Mouse (Mus musculus) heart, adult 11 months (tissue): ENCODE data around the gene Jazf1.
A peak's percentile ranks its signal among the peaks of the same experiment; 100 is the strongest.

Experiments
- DNase-seq: peaks from one replicate; pipeline ENCODE4 v3.0.0; 2022

Gene Jazf1

DNA sequence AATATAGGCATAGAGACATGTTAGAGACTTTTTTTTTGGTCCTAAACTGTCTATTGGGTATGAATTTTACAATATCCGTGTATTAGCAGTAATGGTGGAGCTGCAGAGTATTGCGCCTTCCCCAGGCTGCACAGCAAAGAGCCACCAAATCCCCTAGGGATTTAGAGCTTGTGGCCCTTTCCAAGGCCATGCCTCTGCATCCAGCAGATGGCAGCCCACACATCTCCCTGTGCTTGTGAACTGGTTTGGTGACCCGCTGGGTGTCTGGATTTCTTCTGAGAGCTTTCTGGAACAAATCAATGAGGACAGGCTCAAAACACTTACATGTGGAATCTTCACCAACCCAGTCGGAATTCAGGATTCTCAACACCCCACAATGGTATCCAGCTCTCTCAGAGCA is 225.4 kb downstream of the Jazf1 start:
- no peak for DNase-seq

DNA sequence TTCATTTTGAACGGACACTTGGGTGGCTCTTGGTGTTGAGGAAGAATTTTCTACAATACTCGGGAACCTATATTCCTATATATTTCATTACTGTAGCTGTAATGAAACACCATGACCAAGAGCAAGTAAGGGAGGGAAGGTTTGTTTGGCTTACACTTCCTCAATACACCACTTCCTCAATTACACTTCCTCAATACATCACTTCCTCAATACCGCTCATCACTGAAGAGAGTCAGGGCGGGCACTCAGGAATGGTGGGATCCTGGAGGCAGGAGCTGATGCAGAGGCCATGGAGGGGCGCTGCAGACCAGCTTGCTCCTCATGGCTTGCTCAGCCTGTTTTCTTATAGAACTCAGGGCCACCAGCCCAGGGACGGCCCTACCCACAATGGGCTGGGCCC is 225.8 kb downstream of the Jazf1 start:
- no peak for DNase-seq

DNA sequence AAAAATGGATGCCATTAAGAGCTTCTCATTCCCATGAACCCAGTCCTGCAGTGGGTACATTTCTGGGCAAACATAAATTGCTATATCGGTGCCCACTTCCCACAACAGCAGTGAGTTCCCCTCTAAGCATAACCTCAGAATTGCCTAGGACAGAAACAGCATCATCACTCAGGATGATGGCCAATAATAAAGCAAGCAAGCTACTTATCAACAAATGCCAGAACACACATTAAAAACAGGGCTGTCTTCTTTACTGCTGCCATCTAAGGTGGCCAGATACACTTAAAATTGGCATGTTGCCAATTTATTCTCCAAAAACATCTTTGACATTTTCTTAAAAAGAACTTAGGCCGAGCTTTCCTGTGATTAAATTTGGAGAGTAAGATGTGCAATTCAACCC is 226.8 kb downstream of the Jazf1 start:
- no peak for DNase-seq

DNA sequence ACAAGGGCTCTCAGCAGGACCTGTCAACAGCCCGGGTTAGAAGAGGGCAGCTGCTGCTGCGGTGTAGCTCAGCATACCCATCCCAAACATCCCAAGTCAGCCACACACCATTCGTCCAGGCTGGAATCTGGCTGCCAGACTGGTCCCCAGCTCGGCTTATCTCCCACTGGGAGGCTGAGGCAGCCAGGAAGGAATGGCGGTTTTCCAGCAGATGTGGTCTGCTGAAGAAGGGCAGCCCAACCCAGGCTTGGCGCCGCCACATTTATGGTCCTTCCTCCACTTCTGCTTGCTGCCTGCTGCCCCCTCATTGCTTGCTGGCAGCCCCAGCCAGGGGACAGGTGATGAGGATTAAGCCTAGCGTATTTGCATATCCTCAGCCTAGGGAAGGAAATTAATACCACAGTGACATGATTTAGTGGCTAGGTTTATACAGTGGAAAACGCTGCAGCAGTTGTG is 227.8 kb downstream of the Jazf1 start:
- DNase-seq = peak; percentile 93

DNA sequence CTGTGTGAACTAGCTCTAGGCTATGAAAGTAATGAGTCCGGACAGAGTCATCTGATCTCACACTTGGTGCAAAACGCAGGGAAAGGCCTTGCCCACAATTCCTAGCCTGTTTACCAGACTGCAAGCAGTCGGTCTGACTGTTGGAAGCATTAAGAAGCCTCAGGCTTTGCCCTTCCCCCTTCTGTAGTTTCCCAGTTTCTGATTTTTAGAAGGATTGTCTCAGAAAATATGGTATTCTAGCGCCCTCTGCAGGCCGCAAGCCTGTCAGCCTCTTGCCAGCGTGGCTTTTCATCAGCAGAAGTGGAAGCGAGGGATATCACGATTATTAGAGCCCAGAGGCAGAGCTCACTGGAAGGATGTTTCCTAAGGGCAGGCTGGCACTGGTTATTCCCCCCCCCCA is 229.7 kb downstream of the Jazf1 start:
- DNase-seq = peak; percentile 96

DNA sequence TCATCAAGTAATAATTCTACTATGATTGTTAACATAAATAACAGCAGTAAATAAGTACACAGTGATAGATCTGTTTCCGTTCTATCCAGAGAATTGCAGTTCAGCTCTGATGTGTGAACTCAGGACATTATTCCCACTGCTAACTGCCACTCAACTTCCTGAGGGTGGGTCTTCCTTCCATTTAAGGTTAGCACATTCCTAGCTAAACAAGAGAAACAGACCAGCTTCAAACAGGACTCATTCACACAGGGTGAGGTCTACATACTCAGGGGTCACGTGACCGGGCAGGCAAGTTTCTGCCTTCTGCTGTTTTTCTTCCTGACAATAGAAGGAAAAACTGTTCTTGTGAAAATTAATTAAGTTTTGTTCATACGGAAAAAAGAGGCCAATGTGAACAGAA is 230.6 kb downstream of the Jazf1 start:
- no peak for DNase-seq

DNA sequence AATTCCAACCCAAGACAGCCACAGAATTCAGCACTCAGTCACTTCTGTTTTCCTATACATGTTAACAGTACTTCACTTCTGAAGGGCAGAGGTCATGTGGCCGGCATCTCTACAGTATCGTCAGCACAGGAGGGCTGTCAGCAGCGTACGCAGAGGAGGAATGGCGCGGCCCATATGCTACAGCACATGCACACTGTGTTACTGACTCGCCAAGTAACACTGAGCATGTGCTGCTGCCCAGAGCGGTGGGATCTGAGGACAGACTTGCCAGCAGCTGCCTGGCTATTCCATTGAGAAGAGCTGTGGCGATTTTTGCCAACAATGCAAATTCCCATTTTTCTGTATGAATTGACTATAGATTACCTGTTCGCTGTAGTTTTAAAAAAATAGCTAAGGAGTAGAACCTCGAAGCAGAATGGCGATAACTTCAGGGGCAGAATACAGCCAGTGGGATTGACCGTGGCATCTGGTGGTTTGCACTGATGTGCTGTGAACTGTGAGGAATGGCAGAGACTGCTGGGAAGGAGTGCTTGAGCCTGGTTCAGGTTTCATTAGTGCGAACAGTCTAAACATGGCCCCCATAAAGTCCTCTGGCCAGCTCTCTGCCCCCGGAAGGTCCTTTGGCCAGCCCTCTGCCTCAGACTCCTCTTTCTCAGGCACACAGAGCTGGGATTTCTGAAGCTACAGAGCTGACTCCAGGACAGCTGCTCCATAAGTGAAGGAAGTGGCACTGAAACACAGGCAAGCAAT is 232.1 kb downstream of the Jazf1 start:
- DNase-seq = no peak

DNA sequence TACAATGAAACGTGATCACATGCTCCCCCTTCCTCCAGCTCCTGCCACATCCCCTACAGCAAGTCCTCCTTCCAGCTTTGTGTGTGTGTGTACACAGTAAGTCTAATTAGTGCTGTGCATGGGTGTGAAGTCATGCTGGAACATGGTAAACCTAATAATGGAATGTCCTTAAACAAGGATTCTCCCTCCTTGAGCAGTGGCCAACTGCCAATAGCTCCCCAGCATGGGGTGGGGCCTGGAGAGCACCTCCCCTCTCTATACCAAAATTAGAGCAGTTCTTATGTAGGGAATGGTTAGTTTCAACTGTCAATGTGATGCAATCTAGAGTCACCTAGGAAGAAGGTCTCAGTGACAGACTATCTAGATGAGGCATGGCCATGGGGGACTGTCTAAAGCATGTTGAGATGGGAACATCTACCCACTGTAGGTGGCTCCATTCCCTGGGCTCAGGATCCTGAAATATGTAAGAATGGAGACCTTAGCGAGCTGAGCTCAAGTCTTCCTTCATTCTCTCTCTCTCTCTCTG is 240.6 kb downstream of the Jazf1 start:
- peak; percentile 70 for DNase-seq

DNA sequence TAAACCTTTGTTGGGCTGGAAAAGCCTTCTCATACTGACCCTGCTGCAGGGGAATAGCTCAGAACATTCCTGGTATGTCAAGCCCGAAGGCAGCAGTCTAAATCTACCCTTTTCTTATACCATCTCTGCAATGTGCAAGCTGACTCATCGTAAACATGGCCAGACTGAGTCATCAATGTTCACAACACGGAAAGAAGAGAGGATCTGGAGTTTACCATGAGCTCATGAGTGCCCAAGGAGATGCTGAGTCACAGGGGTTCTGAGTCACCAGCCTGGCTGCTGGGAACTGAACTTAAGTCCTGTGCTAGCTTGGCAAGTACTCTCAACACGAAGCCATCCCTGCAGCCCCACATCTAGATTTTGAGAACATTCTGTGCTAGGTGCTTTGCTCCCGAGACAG is 242.9 kb downstream of the Jazf1 start:
- peak; percentile 92 for DNase-seq

DNA sequence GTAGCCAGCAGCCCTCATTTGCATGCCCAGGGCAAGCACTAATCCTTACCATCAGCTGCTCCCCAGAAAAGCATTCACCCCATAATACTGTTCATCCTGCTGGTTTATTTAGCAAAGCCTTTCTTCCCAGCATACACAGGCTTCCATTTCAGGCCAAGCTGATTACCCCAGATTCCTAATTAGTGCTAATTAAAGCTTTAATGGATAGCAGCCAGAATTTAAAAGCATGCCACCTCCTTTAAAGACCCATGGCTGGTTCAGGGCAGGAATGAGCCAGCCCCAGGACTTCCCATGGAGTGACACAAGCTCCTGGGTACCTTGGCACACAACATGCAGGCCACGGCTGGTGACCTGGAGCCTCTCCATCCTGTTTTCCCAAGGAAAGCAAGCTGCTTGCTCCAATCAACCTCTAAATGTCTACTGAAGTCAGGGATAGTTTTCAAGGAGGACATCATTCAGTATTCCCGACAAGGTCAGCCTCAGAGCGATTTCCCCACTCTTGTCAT is 243.4 kb downstream of the Jazf1 start:
- no peak for DNase-seq

DNA sequence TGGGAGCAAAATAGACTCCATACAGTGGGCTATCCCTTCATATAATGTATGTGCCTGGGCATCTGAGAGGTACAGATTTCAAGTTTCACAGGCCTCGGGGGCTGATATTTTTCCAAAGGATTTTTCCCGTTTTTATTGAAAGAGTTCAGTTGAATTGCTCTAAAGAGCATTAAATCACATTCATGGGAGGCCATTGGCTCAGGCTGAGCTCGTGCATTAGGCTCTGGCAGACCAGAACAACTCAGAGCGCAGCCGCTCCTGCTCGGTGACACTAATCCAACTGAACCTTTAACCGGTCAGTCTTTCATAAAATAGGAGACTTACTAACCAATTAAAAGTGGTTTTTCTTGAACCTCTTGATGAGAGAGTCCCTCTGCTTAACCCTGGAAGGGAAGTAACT is 245.4 kb downstream of the Jazf1 start:
- DNase-seq = no peak

DNA sequence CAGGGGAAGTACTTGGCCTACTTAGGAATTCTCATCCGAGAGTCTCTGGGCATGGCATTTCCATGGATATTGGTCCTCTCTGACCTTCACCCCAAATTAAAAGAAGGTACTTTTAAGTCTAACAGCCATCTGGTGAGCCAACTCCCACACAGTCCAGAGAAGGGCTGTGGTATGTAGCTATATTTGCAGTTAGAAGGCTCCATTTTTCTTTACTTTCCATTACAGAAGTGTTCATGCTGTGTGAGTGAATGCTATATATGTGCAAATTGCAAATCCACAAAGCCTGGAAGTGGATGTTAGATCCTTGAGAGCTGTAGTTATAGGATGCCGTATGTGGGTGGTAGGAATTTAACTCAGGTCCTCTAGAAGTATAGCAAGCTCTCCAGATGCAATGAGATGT is 245.8 kb downstream of the Jazf1 start:
- DNase-seq = no peak

DNA sequence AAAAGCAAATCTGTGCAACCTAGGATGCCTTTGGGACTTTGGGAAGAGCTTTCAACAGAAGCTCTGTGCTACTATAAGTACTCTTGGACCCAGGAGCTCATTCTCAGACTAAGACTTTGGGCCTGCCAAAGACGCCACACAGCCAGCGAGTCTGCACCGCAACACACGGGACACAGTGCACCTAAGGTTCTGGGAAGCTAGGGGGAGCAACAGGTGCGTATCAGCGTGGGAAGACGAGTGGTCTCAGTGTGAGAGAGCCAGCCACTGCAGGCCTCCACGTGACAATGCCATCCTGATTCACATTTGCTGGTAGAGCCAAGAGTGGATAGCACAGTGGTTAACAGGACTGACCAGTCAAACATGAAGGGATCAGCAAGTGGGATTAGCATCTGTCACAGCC is 249.1 kb downstream of the Jazf1 start:
- DNase-seq = peak; percentile 66

DNA sequence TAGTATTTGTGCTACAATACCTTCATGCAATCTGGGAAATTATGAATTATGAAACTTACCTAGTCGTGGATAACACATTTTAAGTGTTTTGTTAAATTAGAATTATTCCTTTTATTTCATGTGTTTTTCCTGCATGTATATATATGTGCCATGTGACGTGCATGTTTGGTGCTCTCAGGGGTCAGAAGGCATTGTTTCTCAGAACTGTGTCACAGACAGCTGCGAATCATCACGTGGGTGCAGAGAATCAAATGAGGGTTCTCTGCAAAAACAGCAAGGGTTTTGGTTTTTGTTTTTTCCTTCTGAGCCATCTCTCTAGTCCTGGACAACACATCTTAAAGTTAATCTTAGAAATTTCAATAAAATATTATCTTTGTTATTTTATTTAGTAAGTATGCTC is 250.4 kb downstream of the Jazf1 start:
- no peak for DNase-seq

DNA sequence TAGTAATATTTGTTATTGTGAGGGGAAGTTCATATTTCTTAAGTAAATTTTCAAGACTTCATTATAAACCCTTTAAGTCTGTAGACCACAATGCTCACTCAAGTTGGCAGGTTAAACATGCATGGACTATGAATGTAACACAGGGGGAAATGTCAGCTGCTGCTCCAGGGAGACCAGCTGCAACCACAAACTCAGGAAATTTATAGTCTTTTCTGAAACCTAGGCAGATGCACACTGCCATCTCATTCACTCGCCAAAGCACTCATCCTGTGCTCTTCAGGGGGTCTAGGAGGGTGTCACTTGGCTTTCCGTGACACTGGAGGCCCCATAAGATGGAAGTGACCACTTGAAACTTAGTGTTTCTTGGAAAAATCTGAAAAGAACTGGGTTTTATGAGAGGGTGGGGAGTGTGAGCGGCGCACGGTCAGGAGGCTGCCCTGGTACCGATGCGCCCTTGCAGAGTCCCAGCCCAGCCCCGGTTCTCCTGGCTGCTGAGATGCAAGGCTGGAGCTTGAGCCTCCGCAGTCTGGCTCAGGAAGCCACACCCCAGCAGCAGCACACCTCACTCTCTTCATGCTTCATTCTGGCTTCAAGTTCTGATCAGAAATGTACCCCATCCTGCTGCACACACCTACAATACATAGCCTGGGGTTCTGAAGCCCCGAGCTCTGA is 251.1 kb downstream of the Jazf1 start:
- peak; percentile 87 for DNase-seq

DNA sequence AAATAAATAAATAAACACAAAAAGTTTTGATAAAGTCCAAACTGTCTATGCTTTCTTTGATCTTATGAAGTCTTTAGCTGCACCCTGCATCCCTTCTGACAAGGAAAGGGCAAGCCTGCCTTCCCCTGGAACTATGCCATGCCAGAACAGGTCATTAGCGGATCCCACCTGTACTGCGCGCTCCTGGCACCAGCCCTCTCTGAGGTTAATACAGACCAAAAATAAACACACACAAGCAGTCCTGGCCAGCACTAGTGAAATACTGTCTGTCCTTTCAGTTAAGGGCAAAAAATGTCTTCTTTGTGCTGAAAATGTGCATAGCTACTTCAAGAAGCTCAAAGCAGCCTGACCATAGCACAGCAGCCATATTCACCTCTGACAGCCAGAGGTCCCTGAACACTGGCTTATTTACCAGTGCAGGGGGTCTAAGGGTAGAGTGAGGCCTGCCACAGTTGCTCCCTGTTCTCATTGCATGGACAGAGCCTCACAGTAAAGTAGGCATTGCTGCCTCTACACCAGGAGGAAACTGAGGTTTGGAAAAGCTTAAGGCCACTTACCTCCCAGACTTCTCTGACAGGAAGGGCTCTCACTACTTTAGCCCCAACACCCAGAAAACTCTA is 263.1 kb downstream of the Jazf1 start:
- no peak for DNase-seq

DNA sequence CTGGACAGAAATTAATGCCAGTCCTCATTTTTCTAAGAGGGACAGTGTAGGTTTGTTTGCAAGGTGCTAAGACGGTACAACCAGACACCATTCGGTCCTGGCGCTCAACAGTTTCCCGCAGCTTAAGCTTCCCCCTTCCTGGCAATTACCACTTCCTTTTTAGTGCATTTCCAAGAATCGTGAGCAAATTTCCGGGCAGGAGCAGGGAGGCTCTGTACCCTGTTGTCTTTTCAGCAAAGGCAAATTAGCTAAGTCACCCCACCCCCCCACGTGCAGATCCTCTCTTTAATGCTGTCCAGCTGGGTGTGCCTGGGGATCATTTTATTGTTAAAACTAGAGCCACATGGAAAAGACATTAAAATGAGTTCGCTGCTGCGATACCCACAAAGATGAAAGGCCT is 266.2 kb downstream of the Jazf1 start:
- DNase-seq = peak; percentile 98

DNA sequence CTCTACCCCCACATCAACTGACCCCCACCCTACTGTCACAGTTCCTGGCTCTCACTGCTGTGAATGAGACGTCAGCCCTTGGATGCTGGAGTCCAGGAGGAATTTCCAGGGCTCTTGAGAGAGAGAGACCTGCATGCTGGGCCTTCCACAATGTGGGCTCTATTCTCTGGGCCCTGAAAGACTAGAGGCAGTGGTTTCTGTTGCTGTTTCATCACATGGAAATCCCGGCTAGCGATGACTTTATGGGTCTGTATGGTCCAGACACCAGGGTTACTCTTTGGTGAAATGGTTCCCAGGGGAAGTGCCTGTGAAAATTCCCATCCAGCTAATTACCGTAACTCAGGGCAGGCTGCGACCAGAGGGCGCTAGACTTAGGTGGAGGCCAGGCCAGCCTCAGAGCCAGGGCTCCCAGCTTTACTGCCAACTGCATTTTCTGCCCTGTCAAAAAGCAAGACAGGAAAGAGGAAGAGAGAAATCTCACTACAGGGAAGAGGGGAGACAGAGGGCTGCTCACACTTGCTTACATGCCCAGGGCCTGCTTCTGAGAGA is 271.1 kb downstream of the Jazf1 start:
- no peak for DNase-seq

DNA sequence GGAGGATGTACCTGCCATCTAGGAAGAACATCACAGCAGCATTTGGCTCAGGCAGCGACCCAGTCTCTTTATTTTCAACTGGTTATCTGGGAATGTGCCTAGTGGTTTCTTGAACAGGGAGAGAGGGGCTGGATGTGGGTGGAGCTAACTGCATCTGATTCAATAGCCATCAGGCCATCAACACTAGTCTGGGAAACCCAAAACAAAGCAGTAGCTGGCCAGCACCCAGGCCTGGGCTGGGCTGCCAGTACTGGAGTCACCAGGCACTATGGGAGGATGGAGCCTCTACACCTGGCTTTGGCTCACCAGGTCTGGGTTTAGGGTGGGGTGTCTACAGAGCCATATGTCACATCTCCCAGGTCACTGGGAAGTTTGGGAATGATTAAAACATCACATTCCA is 271.7 kb downstream of the Jazf1 start:
- peak; percentile 96 for DNase-seq

DNA sequence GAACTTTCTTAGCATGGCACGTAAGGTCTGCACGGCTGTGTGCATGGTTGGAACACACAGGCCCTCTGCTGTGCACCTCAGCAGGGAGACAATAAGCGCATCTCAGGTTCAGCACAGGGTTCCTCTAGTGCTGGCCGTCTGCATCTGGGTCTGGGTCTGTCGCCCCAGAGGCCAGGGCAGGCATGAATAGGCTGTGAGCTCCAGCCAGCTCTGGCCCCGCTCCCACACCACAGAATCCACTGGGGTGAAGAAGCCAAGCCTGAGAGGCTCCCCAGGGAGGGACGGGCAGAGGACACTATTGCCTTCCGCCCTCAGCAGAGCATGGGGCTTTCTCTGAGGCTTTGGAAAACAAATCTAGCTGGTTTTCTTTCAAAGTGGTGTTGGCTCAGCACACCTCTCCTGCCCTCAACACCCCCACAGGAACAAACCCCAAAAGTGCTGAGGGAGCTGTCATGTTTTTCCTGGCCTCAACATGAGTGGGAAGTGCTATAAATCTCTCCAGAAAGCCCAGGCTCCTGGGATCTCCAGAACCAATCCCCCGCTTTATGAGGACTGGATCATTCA is 272.3 kb downstream of the Jazf1 start:
- DNase-seq = peak; percentile 94

DNA sequence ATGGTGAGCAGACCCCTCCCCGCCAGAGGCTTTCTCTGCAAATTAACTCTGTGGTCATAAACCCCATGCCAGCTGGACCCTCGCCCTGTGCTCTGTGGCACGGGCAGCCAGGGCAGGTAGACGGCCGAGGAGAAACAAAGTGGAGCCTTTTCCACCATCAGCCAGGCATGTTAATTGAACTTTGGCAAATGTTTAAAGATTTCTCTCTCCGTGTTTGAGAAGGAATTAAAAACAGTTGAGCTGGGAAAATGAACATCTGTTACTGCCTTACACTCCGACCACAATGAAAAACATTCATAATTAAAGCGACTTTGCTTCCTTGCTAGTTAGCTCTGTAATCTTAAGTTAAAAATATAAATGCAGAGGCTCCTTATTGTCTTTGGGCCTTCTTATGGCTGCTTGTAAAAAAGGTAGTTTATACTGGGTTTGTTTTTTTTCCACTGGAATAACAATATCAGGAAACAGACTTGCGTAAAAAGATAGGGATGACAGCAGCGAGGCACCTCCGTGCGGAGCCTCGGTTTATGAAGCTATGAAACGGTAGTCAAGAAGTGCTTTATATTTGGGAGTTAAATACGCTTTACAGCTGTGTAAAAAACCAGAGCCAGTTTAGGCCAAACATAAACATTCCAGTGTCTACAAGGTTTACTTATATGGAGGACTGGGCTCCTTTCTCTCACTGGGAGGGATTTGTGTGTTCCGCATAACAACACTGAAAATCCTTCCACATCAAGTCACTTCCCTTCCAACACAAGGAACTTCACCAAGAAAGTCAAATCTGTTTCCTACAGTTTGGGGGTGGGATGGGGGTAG is 273.2 kb downstream of the Jazf1 start:
- no peak for DNase-seq

DNA sequence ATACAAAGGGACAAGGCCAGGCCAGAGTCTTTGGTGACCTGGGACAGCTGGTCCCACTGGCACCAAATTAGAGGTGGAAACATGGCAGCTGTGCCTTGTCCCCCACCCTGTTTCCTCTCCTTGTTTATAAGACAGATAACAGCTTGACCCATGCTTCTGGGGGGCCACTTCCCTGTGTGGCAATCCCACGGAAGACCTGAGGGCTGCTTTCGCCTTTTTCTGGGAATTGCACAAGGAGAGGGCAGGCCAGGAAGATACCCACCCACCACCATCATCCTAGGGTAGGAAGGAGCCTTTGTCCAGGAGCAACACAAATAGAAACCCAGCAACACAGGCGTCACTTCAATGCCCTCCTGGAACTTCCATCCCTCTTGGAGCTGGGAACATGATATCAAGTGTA is 276.0 kb downstream of the Jazf1 start:
- DNase-seq = peak; percentile 95
